Comparison of ENCODE assay signal across 18 mouse cellular contexts in genomic region chr5:36434398-36434967, GRCm38 (mm10). TPM values are rescaled to one million over a fixed set of nuclear protein-coding genes. Genes with fewer than 3 reads are reported as not detected.
DNase-seq lines count a peak whose midpoint lies in the region; ATAC-seq and TF ChIP-seq lines count a peak whose summit lies in the region.
"Had no signal": no experiment of that assay in that cellular context is flagged by ENCODE, and none has a peak within 500 bp of the region (broad histone marks: within the 10 kb centered on the region; RNA-seq: fewer than 3 reads in every experiment).

No protein-coding gene starts in this region.

- DNase-seq in frontal cortex, postnatal 14 days (ENCODE audit: low spot score in 2 of 2) = no peak
- DNase-seq in forebrain, postnatal 0 days = peak; percentile 41
- no peak for DNase-seq in layer of hippocampus, adult 11-12 months (ENCODE audit: low spot score)
- no peak for DNase-seq in limb, embryonic 10.5 days (ENCODE audit: low spot score)
- DNase-seq: adrenal gland, postnatal 36 days; cerebellum, postnatal 25 days; gastrocnemius, postnatal 36 days; kidney, postnatal 10 days; right cerebral cortex, adult 18-20 months; thymus, postnatal 4 days had no signal

- no peak overlapping the region for H3K4me3 ChIP-seq in bone marrow, adult 2 months (replicated peaks; ENCODE audit: control insufficient read depth, low read depth, low read length)
- no peak overlapping the region for H3K4me3 ChIP-seq in forebrain, postnatal 0 days (ENCODE audit: low read depth, low read length)
- no peak overlapping the region for H3K4me3 ChIP-seq in midbrain, embryonic 13.5 days (replicated peaks)
- H3K4me3 ChIP-seq in limb, embryonic 10.5 days = no peak overlapping the region

- no peak; the same call in 1 of the 2 replicates for TF ChIP-seq POLR2A in bone marrow, adult 2 months (IDR thresholded peaks at IDR 0.05; ENCODE audit: borderline replicate concordance, control insufficient read depth, low read depth, low read length)

- peak overlapping the region; percentile 59 for H3K27ac ChIP-seq in bone marrow, adult 2 months (ENCODE audit: control insufficient read depth, insufficient read depth, low read depth, low read length, poor library complexity)
- H3K27ac ChIP-seq in forebrain, postnatal 0 days (ENCODE audit: low read depth, low read length) = 0 out of 2 replicates have a peak overlapping the region, but pooled peaks have one; percentile 10
- peak overlapping the region; percentile 84 for H3K27ac ChIP-seq in midbrain, embryonic 13.5 days
- H3K27ac ChIP-seq in limb, embryonic 10.5 days = no peak overlapping the region

- TF ChIP-seq CTCF in bone marrow, adult 2 months (IDR thresholded peaks at IDR 0.05; ENCODE audit: control insufficient read depth, insufficient read depth, low read length) = no peak
- TF ChIP-seq CTCF in forebrain, postnatal 0 days (IDR thresholded peaks at IDR 0.05; ENCODE audit: low read depth) = no peak

- H3K9ac ChIP-seq in forebrain, postnatal 0 days = no peak overlapping the region
- H3K9ac ChIP-seq in midbrain, embryonic 13.5 days (replicated peaks) = no peak overlapping the region

- no peaks in the 10 kb centered on the region for H3K9me3 ChIP-seq in forebrain, postnatal 0 days (ENCODE audit: low read length)
- H3K9me3 ChIP-seq in midbrain, embryonic 13.5 days = no peaks in the 10 kb centered on the region
- no peaks in the 10 kb centered on the region for H3K9me3 ChIP-seq in limb, embryonic 10.5 days (replicated peaks)

- peaks cover 1% of the 10 kb centered on the region for H3K4me1 ChIP-seq in bone marrow, adult 2 months (ENCODE audit: control insufficient read depth, insufficient read depth, low read length)
- peaks cover 5% of the 10 kb centered on the region; the same call in 1 of the 2 replicates for H3K4me1 ChIP-seq in forebrain, postnatal 0 days (ENCODE audit: insufficient read depth)
- peaks cover 31% of the 10 kb centered on the region for H3K4me1 ChIP-seq in midbrain, embryonic 13.5 days (replicated peaks)
- H3K4me1 ChIP-seq in limb, embryonic 10.5 days = peaks cover 5% of the 10 kb centered on the region

- no peaks in the 10 kb centered on the region for H3K27me3 ChIP-seq in forebrain, postnatal 0 days (ENCODE audit: insufficient read depth, low read length)
- no peaks in the 10 kb centered on the region for H3K27me3 ChIP-seq in midbrain, embryonic 13.5 days
- H3K27me3 ChIP-seq in limb, embryonic 10.5 days (ENCODE audit: low read depth, poor library complexity, severe bottlenecking) = no peaks in the 10 kb centered on the region
- H3K27me3 ChIP-seq: Patski had no signal

- WGBS in bone marrow, adult 2 months = 65% methylated on average over 9 of the region's 9 CpGs
- 43% methylated on average over 9 of the region's 9 CpGs for WGBS in forebrain, postnatal 0 days
- WGBS in midbrain, embryonic 13.5 days = 34% methylated on average over 9 of the region's 9 CpGs
- WGBS in limb, embryonic 10.5 days = 77% methylated on average over 9 of the region's 9 CpGs

- peak; percentile 31; the same call in 1 of the 2 replicates for ATAC-seq in frontal cortex, adult (ENCODE audit: low TSS enrichment)
- ATAC-seq in forebrain, postnatal 0 days = peak; percentile 78
- ATAC-seq in midbrain, embryonic 13.5 days = peak; percentile 83
- ATAC-seq in megakaryocyte-erythroid progenitor cell, adult 5-6 weeks (replicated peaks; ENCODE audit: low FRiP score, low TSS enrichment, poor library complexity, severe bottlenecking) = no peak
- ATAC-seq: intestine, postnatal 0 days; Patski had no signal

- no peaks in the 10 kb centered on the region for H3K36me3 ChIP-seq in forebrain, postnatal 0 days (ENCODE audit: insufficient read depth)
- H3K36me3 ChIP-seq in midbrain, embryonic 13.5 days = no peaks in the 10 kb centered on the region
- no peaks in the 10 kb centered on the region for H3K36me3 ChIP-seq in limb, embryonic 10.5 days

- H3K4me2 ChIP-seq in forebrain, postnatal 0 days (ENCODE audit: low read depth) = no peak overlapping the region
- no peak overlapping the region for H3K4me2 ChIP-seq in midbrain, embryonic 13.5 days (replicated peaks)
- H3K4me2 ChIP-seq: heart, embryonic 11.5 days had no signal

RNA-seq across cellular contexts. Expression of gene Grpel1, which starts 30.3 kb away (rescaled TPM):
- polyA plus RNA-seq in bone marrow, adult 2 months (2011; ENCODE audit: insufficient read depth, insufficient read length, low replicate concordance, missing spikeins) = 5.7 and 13.3 TPM in 2 replicates
- 19.1 and 20.2 TPM in 2 replicates for total RNA-seq in forebrain, postnatal 0 days (2014; rRNA removed)
- polyA plus RNA-seq in forebrain, postnatal 0 days (2015; fragmentation: Nextera tagmentation; extraction: Ambion mirVana) = 42.0 and 45.0 TPM in 2 replicates
- polyA plus RNA-seq in midbrain, embryonic 13.5 days (2015; fragmentation: Nextera tagmentation; extraction: Ambion mirVana) = 45.3 and 47.3 TPM in 2 replicates
- total RNA-seq in megakaryocyte-erythroid progenitor cell, adult 5-6 weeks (2014; fragmentation: Nextera tagmentation) = 27.8 and 28.8 TPM in 2 replicates
- 33.2 and 40.2 TPM in 2 replicates for total RNA-seq in megakaryocyte-erythroid progenitor cell, adult 5-6 weeks (2017)
- polyA plus RNA-seq in limb, embryonic 10.5 days (2016; fragmentation: Nextera tagmentation; extraction: Ambion mirVana) = 60.8 and 67.6 TPM in 2 replicates

RNA-seq across cellular contexts. Expression of gene Sorcs2, which starts 36.5 kb away (rescaled TPM):
- 0.68 and 2.5 TPM in 2 replicates for polyA plus RNA-seq in bone marrow, adult 2 months (2011; ENCODE audit: insufficient read depth, insufficient read length, low replicate concordance, missing spikeins)
- 20.0 and 29.8 TPM in 2 replicates for total RNA-seq in forebrain, postnatal 0 days (2014; rRNA removed)
- 5.3 and 10.0 TPM in 2 replicates for polyA plus RNA-seq in forebrain, postnatal 0 days (2015; fragmentation: Nextera tagmentation; extraction: Ambion mirVana)
- 16.3 and 17.4 TPM in 2 replicates for polyA plus RNA-seq in midbrain, embryonic 13.5 days (2015; fragmentation: Nextera tagmentation; extraction: Ambion mirVana)
- 0.30 TPM in 1 of 2 replicates, not detected in the other for total RNA-seq in megakaryocyte-erythroid progenitor cell, adult 5-6 weeks (2014; fragmentation: Nextera tagmentation)
- not detected in 2 replicates for total RNA-seq in megakaryocyte-erythroid progenitor cell, adult 5-6 weeks (2017)
- 6.1 and 8.3 TPM in 2 replicates for polyA plus RNA-seq in limb, embryonic 10.5 days (2016; fragmentation: Nextera tagmentation; extraction: Ambion mirVana)

RNA-seq across cellular contexts. Expression of gene Tada2b, which starts 49.6 kb away (rescaled TPM):
- 6.4 and 7.9 TPM in 2 replicates for polyA plus RNA-seq in bone marrow, adult 2 months (2011; ENCODE audit: insufficient read depth, insufficient read length, low replicate concordance, missing spikeins)
- total RNA-seq in forebrain, postnatal 0 days (2014; rRNA removed) = 16.7 and 22.0 TPM in 2 replicates
- 2.9 and 3.0 TPM in 2 replicates for polyA plus RNA-seq in forebrain, postnatal 0 days (2015; fragmentation: Nextera tagmentation; extraction: Ambion mirVana)
- polyA plus RNA-seq in midbrain, embryonic 13.5 days (2015; fragmentation: Nextera tagmentation; extraction: Ambion mirVana) = 2.9 and 3.0 TPM in 2 replicates
- total RNA-seq in megakaryocyte-erythroid progenitor cell, adult 5-6 weeks (2014; fragmentation: Nextera tagmentation) = 13.6 and 17.9 TPM in 2 replicates
- total RNA-seq in megakaryocyte-erythroid progenitor cell, adult 5-6 weeks (2017) = 17.4 and 20.9 TPM in 2 replicates
- 1.4 and 1.6 TPM in 2 replicates for polyA plus RNA-seq in limb, embryonic 10.5 days (2016; fragmentation: Nextera tagmentation; extraction: Ambion mirVana)

RNA-seq across cellular contexts. Expression of gene Ccdc96, which starts 49.9 kb away (rescaled TPM):
- 0.42 TPM in 1 of 2 replicates, not detected in the other for polyA plus RNA-seq in bone marrow, adult 2 months (2011; ENCODE audit: insufficient read depth, insufficient read length, low replicate concordance, missing spikeins)
- 2.2 and 2.3 TPM in 2 replicates for total RNA-seq in forebrain, postnatal 0 days (2014; rRNA removed)
- 1.5 and 2.4 TPM in 2 replicates for polyA plus RNA-seq in forebrain, postnatal 0 days (2015; fragmentation: Nextera tagmentation; extraction: Ambion mirVana)
- polyA plus RNA-seq in midbrain, embryonic 13.5 days (2015; fragmentation: Nextera tagmentation; extraction: Ambion mirVana) = 4.5 and 5.2 TPM in 2 replicates
- 0.50 TPM in 1 of 2 replicates, not detected in the other for total RNA-seq in megakaryocyte-erythroid progenitor cell, adult 5-6 weeks (2014; fragmentation: Nextera tagmentation)
- 0.19 and 1.2 TPM in 2 replicates for total RNA-seq in megakaryocyte-erythroid progenitor cell, adult 5-6 weeks (2017)
- polyA plus RNA-seq in limb, embryonic 10.5 days (2016; fragmentation: Nextera tagmentation; extraction: Ambion mirVana) = 0.75 and 0.88 TPM in 2 replicates
- total RNA-seq: liver, adult 2 months had no signal
- polyA plus RNA-seq: liver, adult 2 months had no signal
